Mouse (Mus musculus) adrenal gland, postnatal 25 days (tissue): ENCODE results near the gene Sipa1l2. TPM values are rescaled to one million over a fixed set of nuclear protein-coding genes. Genes with fewer than 3 reads are reported as not detected.

Experiments
- DNase-seq: peaks from one replicate; pipeline ENCODE4 v3.0.0; 2021; ENCODE audit warnings: mixed read lengths
- total RNA-seq: library from RNA; stranded (reverse); gene quantifications from 2 replicates; pipeline ENCODE4 v1.2.3, GENCODE M21; 2021

Sipa1l2 gene
- total RNA-seq, 1 experiment from 2014 or later = 79.1 TPM

DNA sequence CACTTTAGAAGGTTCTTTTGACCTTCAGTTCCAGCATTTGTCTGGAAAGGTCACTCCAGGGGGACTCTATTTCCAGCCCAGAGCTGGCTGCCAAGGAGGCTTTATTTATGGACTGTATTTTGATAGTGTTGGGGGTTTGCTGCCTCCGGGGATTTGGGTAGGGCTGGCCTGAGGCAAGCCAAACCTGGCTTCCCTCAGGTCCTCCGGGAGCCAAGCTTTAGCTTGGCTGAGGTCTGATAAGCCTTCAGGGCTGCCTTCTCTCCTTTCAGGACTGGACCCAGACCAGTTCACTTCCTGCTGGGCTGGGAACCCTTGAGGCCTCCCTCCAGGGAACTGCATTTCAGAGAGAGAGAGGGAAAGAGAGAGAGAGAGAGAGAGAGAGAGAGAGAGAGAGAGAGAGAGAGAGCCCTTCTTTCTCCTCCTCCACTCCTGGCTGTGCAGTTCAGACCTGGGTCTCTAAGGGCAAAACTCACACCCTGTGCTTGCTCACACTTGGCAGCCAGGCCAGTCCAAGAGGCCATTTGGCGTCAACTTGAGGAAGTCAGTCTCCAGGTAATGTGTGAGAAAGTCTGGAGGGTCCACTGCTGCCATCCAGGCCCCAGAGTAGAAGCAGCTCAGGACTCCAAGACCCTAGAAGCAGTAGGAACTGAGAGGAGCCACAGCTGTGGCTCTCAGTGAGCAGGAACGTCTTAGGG lies 201.1 kb downstream of the Sipa1l2 start:
- DNase-seq = peak; percentile 18

Other genes starting within 250 kb of the Sipa1l2 start
- 5.5 and 6.8 TPM in 2 replicates for gene Map10, start 100.0 kb upstream of the Sipa1l2 start, total RNA-seq
- gene Ntpcr, start 160.2 kb upstream of the Sipa1l2 start, total RNA-seq = 16.1 and 25.7 TPM in 2 replicates